Mouse (Mus musculus) kidney, embryonic 15.5 days (tissue): ENCODE measurements around the gene Dok5. TPM values are rescaled to one million over a fixed set of nuclear protein-coding genes. Genes with fewer than 3 reads are reported as not detected.

ENCODE experiments used
- ATAC-seq: fragments of 200-750 bp; cut with Nextera tagmentation; replicated peaks from 2 replicates; pipeline ENCODE4 v1.8.0; 2017; ENCODE audit warnings: moderate TSS enrichment; ENCODE audit not compliant: low FRiP score
- H3K27ac ChIP-seq: fragments of 300-500 bp; sonication (generic); 2 replicates; pipeline ENCODE4 v1.5.1; 2015; ENCODE audit warnings: mild to moderate bottlenecking, inconsistent platforms
- H3K27me3 ChIP-seq: fragments of 300-500 bp; sonication (generic); 2 replicates; pipeline ENCODE4 v1.6.1; 2015; ENCODE audit warnings: inconsistent platforms
- H3K36me3 ChIP-seq: fragments of 300-500 bp; sonication (generic); 2 replicates; pipeline ENCODE4 v1.6.1; 2015; ENCODE audit warnings: inconsistent platforms
- H3K4me1 ChIP-seq: fragments of 300-500 bp; sonication (generic); 2 replicates; pipeline ENCODE4 v1.6.1; 2015; ENCODE audit warnings: inconsistent platforms
- H3K4me2 ChIP-seq: fragments of 300-500 bp; sonication (generic); 2 replicates; pipeline ENCODE4 v1.6.1; 2015; ENCODE audit warnings: moderate library complexity, mild to moderate bottlenecking, inconsistent platforms
- H3K4me3 ChIP-seq: fragments of 300-500 bp; sonication (generic); replicated peaks from 2 replicates; pipeline ENCODE4 v1.5.1; 2015; ENCODE audit warnings: mild to moderate bottlenecking, inconsistent platforms
- H3K9ac ChIP-seq: fragments of 300-500 bp; sonication (generic); 2 replicates; pipeline ENCODE4 v1.6.1; 2015; ENCODE audit warnings: mild to moderate bottlenecking, inconsistent platforms
- H3K9me3 ChIP-seq: fragments of 300-500 bp; sonication (generic); replicated peaks from 2 replicates; pipeline ENCODE4 v1.6.1; 2016; ENCODE audit warnings: inconsistent platforms
- WGBS: fragments of 180-500 bp; shearing (Covaris S2); methylation state at CpG from one replicate; pipeline ENCODE4 v1.1.7; 2015; ENCODE audit warnings: mixed read lengths; 5-methylcytosine and 5-hydroxymethylcytosine counted together
- polyA plus RNA-seq: library from polyadenylated mRNA; unstranded; fragments of >200 nt; fragmentation: Nextera tagmentation; extraction: Ambion mirVana; gene quantifications from 2 replicates; pipeline ENCODE4 v1.2.1, GENCODE M21; 2015

Dok5 gene
- polyA plus RNA-seq, 1 experiment from 2014 or later: 2.2 TPM

GRCm38 (mm10) chr2:170739713-170740365 lies 8.2 kb downstream of the Dok5 start:
- Histone ChIP-seq H3K9ac (no peak overlapping the region), H3K27ac (no peak overlapping the region), H3K4me1 (no peaks in the 10 kb centered on the region), H3K36me3 (no peaks in the 10 kb centered on the region), H3K4me3 (no peak overlapping the region), H3K4me2 (no peak overlapping the region), H3K27me3 (no peaks in the 10 kb centered on the region), H3K9me3 (no peaks in the 10 kb centered on the region)
- 55% methylated on average over 8 of the region's 8 CpGs for WGBS
- no peak for ATAC-seq

DNA sequence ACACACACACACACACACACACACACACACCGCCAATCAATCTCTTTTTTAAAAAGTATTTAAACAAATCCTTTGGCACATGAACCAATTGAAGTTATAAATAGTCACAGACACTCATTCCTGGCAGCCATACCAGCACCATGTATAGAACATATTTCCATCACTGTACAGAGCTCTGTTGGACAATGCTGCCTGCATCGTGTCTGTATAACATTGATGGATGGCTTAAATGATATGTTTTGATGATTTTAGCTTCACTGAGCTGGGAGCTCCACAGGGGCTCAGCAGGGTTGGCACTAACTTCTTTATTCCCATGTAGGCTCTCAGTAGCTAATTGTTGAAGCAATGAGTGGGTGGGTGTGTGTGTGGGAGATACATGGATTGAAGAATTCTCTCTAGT lies 11.9 kb downstream of the Dok5 start:
- Histone ChIP-seq H3K27me3 (no peaks in the 10 kb centered on the region), H3K36me3 (no peaks in the 10 kb centered on the region), H3K4me3 (no peak overlapping the region), H3K4me1 (no peaks in the 10 kb centered on the region), H3K9ac (no peak overlapping the region), H3K9me3 (no peaks in the 10 kb centered on the region), H3K4me2 (no peak overlapping the region), H3K27ac (no peak overlapping the region)
- 73% methylated on average over 2 of the region's 2 CpGs for WGBS
- no peak for ATAC-seq

DNA sequence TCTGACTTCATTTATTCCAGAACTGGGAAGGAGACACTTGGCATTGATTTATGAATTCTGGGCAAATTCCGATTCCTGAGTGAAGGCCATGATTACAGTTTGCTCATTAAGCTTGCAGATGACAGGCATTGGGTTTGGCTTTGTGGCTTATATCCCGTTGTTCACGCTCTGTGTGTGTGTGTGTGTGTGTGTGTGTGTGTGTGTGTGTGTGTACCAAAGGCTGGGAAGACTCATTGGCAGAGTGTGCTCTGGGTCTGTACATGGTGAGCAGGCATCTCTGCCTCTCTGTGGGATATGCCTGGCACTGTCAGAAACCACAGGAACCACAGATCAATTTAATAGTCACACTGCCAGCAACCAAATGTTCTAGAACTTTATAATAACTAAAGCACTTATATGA lies 17.3 kb downstream of the Dok5 start:
- Histone ChIP-seq H3K4me3 (no peak overlapping the region), H3K4me1 (no peaks in the 10 kb centered on the region), H3K9me3 (no peaks in the 10 kb centered on the region), H3K27ac (no peak overlapping the region), H3K36me3 (no peaks in the 10 kb centered on the region), H3K4me2 (no peak overlapping the region), H3K27me3 (no peaks in the 10 kb centered on the region), H3K9ac (no peak overlapping the region)
- ATAC-seq: no peak
- 76% methylated on average over 3 of the region's 3 CpGs for WGBS

DNA sequence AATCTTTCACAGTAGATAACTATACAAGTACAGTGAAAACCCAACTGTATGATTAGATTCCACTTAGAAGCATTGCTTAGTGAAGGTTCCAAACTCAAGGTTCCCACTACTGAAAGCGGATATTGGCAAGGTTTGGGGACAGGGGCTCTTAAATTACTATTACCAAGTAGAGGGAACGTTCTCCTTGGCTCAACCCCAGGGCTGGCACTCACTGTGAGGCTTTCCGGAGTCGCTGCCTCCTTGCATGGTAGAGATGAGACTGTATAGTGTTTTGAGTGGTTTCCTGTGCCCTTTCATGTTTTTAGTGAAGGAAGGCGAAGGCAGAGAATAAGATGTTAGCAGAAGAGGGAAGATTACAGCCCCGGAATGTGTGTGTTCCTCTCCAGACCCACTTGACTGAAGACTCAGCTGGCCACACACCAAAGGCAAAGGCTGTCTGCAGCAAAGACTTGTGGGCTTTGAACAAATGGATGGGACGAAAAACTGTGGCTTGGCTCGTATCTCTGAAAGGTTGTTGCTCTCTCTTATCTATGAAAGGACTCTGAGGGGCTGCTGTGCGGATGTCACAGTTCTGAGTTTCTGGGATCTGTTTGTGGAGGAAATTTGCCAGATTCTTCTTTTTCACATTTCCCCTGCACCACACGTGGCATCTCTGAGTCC lies 20.7 kb downstream of the Dok5 start:
- Histone ChIP-seq H3K9ac (no peak overlapping the region), H3K4me2 (no peak overlapping the region), H3K4me1 (no peaks in the 10 kb centered on the region), H3K9me3 (no peaks in the 10 kb centered on the region), H3K27ac (no peak overlapping the region), H3K27me3 (no peaks in the 10 kb centered on the region), H3K36me3 (no peaks in the 10 kb centered on the region), H3K4me3 (no peak overlapping the region)
- 67% methylated on average over 10 of the region's 10 CpGs for WGBS
- no peak for ATAC-seq

- H3K4me2 ChIP-seq: no peak overlapping the region
- H3K9me3 ChIP-seq: no peaks in the 10 kb centered on the region
- 0 out of 2 replicates have a peak, but pooled peaks cover 2% of the 10 kb centered on the region for H3K4me1 ChIP-seq
- no peak overlapping the region for H3K27ac ChIP-seq
- H3K4me3 ChIP-seq: no peak overlapping the region
- no peak for ATAC-seq
- H3K27me3 ChIP-seq: no peaks in the 10 kb centered on the region
- no peaks in the 10 kb centered on the region for H3K36me3 ChIP-seq
- H3K9ac ChIP-seq: no peak overlapping the region
- 48% methylated on average over 2 of the region's 2 CpGs for WGBS
Observed at GRCm38 (mm10) chr2:170755817-170756216, 24.2 kb downstream of the Dok5 start.

GRCm38 (mm10) chr2:170756667-170757066 lies 25.1 kb downstream of the Dok5 start:
- no peak overlapping the region for H3K27ac ChIP-seq
- H3K27me3 ChIP-seq: no peaks in the 10 kb centered on the region
- 0 out of 2 replicates have a peak, but pooled peaks cover 2% of the 10 kb centered on the region for H3K4me1 ChIP-seq
- no peak overlapping the region for H3K9ac ChIP-seq
- no peaks in the 10 kb centered on the region for H3K9me3 ChIP-seq
- ATAC-seq: no peak
- no peak overlapping the region for H3K4me2 ChIP-seq
- no peak overlapping the region for H3K4me3 ChIP-seq
- 84% methylated on average over 7 of the region's 7 CpGs for WGBS
- H3K36me3 ChIP-seq: no peaks in the 10 kb centered on the region

DNA sequence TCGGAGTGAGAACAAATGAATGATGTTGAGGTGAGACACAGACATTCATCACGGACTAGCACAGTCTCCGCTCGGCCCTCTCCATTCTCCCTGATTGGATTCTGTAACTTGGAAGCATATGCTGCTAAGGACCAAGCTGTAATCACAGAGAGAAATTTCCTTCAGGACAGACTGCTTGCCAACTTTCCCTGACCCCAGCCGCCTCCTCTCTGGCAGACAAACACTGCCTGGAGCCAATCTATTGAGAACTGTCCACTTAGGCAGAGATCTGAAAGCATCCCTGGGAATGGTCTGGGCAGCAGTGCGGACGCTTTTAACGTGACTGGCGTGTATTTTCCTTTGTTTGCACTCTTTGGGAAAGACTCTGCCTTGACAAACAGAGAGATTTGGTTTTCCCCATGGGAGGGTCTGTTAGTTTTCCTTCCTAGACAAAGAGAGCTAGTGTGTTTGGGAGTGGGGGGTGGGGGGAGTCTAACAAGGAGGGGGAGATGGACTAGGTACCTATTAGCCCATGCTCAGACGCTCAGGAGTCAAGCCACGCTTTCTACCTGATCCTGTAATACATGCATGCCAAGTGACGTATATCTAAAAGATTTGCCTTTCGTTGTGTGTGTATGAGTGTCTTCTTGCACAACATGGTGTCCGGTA lies 25.7 kb downstream of the Dok5 start:
- H3K27ac ChIP-seq: no peak overlapping the region
- no peak for ATAC-seq
- no peak overlapping the region for H3K4me2 ChIP-seq
- no peaks in the 10 kb centered on the region for H3K36me3 ChIP-seq
- H3K4me3 ChIP-seq: no peak overlapping the region
- 0 out of 2 replicates have a peak, but pooled peaks cover 2% of the 10 kb centered on the region for H3K4me1 ChIP-seq
- H3K9me3 ChIP-seq: no peaks in the 10 kb centered on the region
- H3K27me3 ChIP-seq: no peaks in the 10 kb centered on the region
- WGBS: 56% methylated on average over 14 of the region's 14 CpGs
- no peak overlapping the region for H3K9ac ChIP-seq

DNA sequence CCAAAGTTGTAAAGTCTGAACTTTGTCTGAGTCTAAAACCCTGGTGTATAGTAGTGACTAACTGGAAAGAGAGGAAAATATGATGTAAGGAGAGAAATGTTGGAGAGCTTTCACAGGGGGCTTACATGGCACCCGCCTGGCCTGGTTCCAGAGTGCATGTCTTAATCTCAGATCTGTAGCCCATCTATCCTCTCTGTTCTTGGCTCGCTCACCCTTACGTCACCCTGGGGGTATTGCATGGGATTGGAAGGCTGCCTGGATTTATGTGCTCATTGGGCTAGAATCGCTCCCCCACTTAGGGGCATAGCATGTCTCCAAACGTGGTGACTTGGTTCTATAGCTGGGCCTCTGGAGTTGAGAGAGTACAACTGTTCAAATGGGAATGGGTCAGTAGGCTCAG lies 26.6 kb downstream of the Dok5 start:
- no peaks in the 10 kb centered on the region for H3K9me3 ChIP-seq
- 76% methylated on average over 5 of the region's 5 CpGs for WGBS
- H3K27me3 ChIP-seq: no peaks in the 10 kb centered on the region
- H3K4me2 ChIP-seq: no peak overlapping the region
- H3K27ac ChIP-seq: no peak overlapping the region
- no peak overlapping the region for H3K4me3 ChIP-seq
- H3K9ac ChIP-seq: no peak overlapping the region
- H3K4me1 ChIP-seq: 0 out of 2 replicates have a peak, but pooled peaks cover 2% of the 10 kb centered on the region
- no peak for ATAC-seq
- no peaks in the 10 kb centered on the region for H3K36me3 ChIP-seq

DNA sequence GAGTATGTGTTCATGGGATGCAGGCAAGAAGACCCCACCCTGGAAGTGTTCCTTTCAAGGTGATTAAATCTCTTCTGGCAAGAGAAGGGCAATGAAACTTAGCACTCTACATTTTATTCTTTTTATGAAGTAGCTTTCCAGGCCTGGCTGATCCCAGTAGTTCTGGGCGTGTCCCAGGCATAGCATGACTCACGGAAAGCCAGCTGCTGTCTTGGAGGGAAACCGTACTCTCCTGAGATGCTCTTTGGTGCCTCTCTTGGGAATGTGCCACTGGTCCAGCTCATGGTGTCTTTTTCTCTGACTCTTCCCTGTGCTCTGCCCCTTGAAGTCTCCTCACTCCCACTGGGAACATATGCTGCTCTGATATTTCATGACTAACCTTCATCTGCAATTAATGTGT lies 33.1 kb downstream of the Dok5 start:
- Histone ChIP-seq H3K27me3 (no peaks in the 10 kb centered on the region), H3K36me3 (no peaks in the 10 kb centered on the region), H3K4me2 (no peak overlapping the region), H3K4me3 (no peak overlapping the region), H3K9ac (no peak overlapping the region), H3K9me3 (no peaks in the 10 kb centered on the region), H3K4me1 (no peaks in the 10 kb centered on the region), H3K27ac (no peak overlapping the region)
- ATAC-seq: no peak
- WGBS: 72% methylated on average over 3 of the region's 3 CpGs

DNA sequence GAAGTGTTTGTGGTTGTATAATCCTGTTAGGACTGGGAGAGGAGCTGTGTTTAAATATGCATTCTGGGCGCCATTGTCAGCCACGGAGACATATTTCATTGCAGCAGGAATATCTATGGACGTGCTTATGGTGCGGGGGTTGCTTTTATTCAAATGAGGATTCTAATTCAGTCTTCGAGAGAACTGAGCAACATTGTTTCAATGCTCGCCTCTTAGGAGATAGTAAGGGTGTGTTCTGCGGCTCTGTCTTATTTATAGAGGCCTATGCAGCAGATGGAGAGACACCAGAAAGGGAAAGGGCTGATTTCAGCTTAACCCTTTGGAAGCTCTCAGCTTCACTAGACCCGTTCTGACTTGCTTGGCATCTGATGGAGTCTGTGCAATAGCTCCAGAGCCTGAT lies 35.6 kb downstream of the Dok5 start:
- H3K36me3 ChIP-seq: no peaks in the 10 kb centered on the region
- no peak overlapping the region for H3K27ac ChIP-seq
- H3K4me1 ChIP-seq: peaks cover 3% of the 10 kb centered on the region
- no peaks in the 10 kb centered on the region for H3K27me3 ChIP-seq
- H3K9ac ChIP-seq: no peak overlapping the region
- 66% methylated on average over 8 of the region's 8 CpGs for WGBS
- no peak overlapping the region for H3K4me2 ChIP-seq
- ATAC-seq: no peak
- H3K4me3 ChIP-seq: no peak overlapping the region
- no peaks in the 10 kb centered on the region for H3K9me3 ChIP-seq

- no peak overlapping the region for H3K27ac ChIP-seq
- 77% methylated on average over 6 of the region's 6 CpGs for WGBS
- no peak for ATAC-seq
- no peaks in the 10 kb centered on the region for H3K36me3 ChIP-seq
- no peaks in the 10 kb centered on the region for H3K9me3 ChIP-seq
- no peaks in the 10 kb centered on the region for H3K27me3 ChIP-seq
- H3K4me1 ChIP-seq: peaks cover 6% of the 10 kb centered on the region
- no peak overlapping the region for H3K4me3 ChIP-seq
- no peak overlapping the region for H3K4me2 ChIP-seq
- no peak overlapping the region for H3K9ac ChIP-seq
Observed at GRCm38 (mm10) chr2:170768699-170769098, 37.1 kb downstream of the Dok5 start.

DNA sequence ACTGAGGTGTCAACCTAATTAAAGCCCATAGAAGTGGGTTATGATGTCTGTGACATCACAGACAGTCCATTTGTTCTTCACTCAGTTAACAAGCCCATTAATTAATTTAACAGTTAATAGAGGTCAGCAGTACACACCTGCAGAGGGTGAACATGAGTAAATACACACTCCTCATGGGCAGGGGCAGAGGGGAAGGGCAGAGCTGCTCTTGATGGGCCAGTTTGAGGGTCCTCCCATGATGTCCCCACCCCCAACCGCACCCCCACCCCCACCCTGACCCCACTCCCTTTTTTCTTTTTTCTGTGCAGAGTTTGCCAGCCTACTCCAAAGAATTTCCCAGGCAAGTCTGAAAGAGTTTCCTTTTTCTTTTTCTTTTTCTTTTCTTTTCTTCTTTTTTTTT lies 39.9 kb downstream of the Dok5 start:
- H3K4me3 ChIP-seq: no peak overlapping the region
- H3K36me3 ChIP-seq: no peaks in the 10 kb centered on the region
- no peaks in the 10 kb centered on the region for H3K27me3 ChIP-seq
- H3K4me2 ChIP-seq: no peak overlapping the region
- H3K4me1 ChIP-seq: peaks cover 6% of the 10 kb centered on the region
- no peak overlapping the region for H3K9ac ChIP-seq
- H3K27ac ChIP-seq: no peak overlapping the region
- no peak for ATAC-seq
- H3K9me3 ChIP-seq: no peaks in the 10 kb centered on the region
- WGBS: 20% methylated on average over 1 of the region's 1 CpGs
